Mouse (Mus musculus) olfactory bulb, adult 2 months (tissue): ENCODE data around the gene Fgfr2. TPM values are rescaled to one million over a fixed set of nuclear protein-coding genes. Genes with fewer than 3 reads are reported as not detected.

Experiments
- H3K27ac ChIP-seq: fragments of 200-500 bp; 2 replicates; pipeline ENCODE4 v1.5.1; 2012; ENCODE audit warnings: low read depth, low read length; ENCODE audit not compliant: insufficient read depth
- H3K4me1 ChIP-seq: fragments of 200-500 bp; 2 replicates; pipeline ENCODE4 v1.6.1; 2012; ENCODE audit warnings: low read length; ENCODE audit not compliant: control insufficient read depth, insufficient read depth
- H3K4me3 ChIP-seq: fragments of 200-500 bp; 2 replicates; pipeline ENCODE4 v1.5.1; 2012; ENCODE audit warnings: mild to moderate bottlenecking, low read depth, low read length, moderate library complexity; ENCODE audit not compliant: insufficient read depth
- CTCF ChIP-seq: fragments of 200-500 bp; IDR thresholded peaks from 2 replicates; pipeline ENCODE4 v1.5.1; 2012; ENCODE audit warnings: low read depth, mild to moderate bottlenecking, low read length, moderate library complexity; ENCODE audit not compliant: insufficient read depth
- POLR2A ChIP-seq: fragments of 200-500 bp; IDR thresholded peaks from 2 replicates; pipeline ENCODE4 v1.6.1; 2012; ENCODE audit warnings: mild to moderate bottlenecking, low read depth, low read length, moderate library complexity; ENCODE audit not compliant: insufficient read depth
- WGBS: fragments of 180-500 bp; shearing (Covaris S2); methylation state at CpG from one replicate; pipeline ENCODE4 v1.1.7; 2018; 5-methylcytosine and 5-hydroxymethylcytosine counted together
- polyA plus RNA-seq: library from polyadenylated mRNA; stranded (reverse); fragments of >200 nt; gene quantifications from 2 replicates; pipeline ENCODE4 v1.2.4, GENCODE M21; 2012; ENCODE audit warnings: low replicate concordance; ENCODE audit not compliant: missing spikeins, insufficient read depth, insufficient read length

Fgfr2 gene
- polyA plus RNA-seq, 1 experiment = not detected

- Histone ChIP-seq H3K4me1 (no peaks in the 10 kb centered on the region), H3K27ac (peak within 1 kb of the TSS; percentile 98), H3K4me3 (peak within 1 kb of the TSS; percentile 96)
- peak; percentile 81 for TF ChIP-seq CTCF
- peak; percentile 97 for TF ChIP-seq POLR2A
- WGBS = 5% methylated on average over 47 of the region's 47 CpGs
Observed at GRCm38 (mm10) chr7:131370648-131371469, 1752.3 kb downstream of the Fgfr2 start, which contains the start of gene Pstk. Gene Pstk, plus strand, starts transcription at chr7:131371141.

- H3K4me3 ChIP-seq = no peak overlapping the region
- 94% methylated on average over 8 of the region's 8 CpGs for WGBS
- H3K27ac ChIP-seq = no peak overlapping the region
- peaks cover 2% of the 10 kb centered on the region for H3K4me1 ChIP-seq
- TF ChIP-seq POLR2A (no peak), CTCF (no peak)
Observed at GRCm38 (mm10) chr7:131364131-131364530, 1759.0 kb downstream of the Fgfr2 start.

- Histone ChIP-seq H3K27ac (peak within 1 kb of the TSS; percentile 36), H3K4me1 (peaks cover 2% of the 10 kb centered on the region), H3K4me3 (peak within 1 kb of the TSS; percentile 77)
- WGBS = under 1% methylated on average over 55 of the region's 55 CpGs
- no peak for TF ChIP-seq CTCF
- TF ChIP-seq POLR2A = peak; percentile 84
Observed at GRCm38 (mm10) chr7:131362615-131363300, 1760.4 kb downstream of the Fgfr2 start, which contains the start of gene 2310057M21Rik. Gene 2310057M21Rik, minus strand, starts transcription at chr7:131362759.

DNA sequence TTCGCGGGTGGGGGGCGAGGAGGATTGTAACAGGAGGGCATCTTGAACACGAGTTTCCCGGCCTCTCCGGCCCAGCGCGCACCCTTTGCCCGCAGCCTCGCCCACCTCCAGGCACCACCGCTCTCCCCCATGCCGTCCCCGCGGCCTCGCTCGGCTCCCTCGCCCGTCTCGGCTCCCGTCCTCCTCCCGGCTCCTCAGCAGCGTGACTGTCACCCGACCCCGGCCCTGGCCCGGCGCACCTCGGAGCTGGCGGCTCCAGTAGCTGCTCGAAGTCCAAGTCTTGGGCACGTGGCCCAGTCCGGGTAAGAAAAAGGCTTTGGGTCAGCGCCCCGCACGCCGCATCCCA is 1760.9 kb downstream of the Fgfr2 start:
- TF ChIP-seq CTCF (no peak), POLR2A (no peak)
- H3K4me3 ChIP-seq = peak overlapping the region; percentile 77
- 1% methylated on average over 35 of the region's 35 CpGs for WGBS
- H3K4me1 ChIP-seq = peaks cover 2% of the 10 kb centered on the region
- peak overlapping the region; percentile 7; the same call in 1 of the 2 replicates for H3K27ac ChIP-seq

GRCm38 (mm10) chr7:131356105-131356504 is 1767.0 kb downstream of the Fgfr2 start:
- Histone ChIP-seq H3K4me3 (no peak overlapping the region), H3K27ac (no peak overlapping the region), H3K4me1 (peaks cover 2% of the 10 kb centered on the region)
- TF ChIP-seq CTCF = no peak
- TF ChIP-seq POLR2A = no peak
- 97% methylated on average over 13 of the region's 13 CpGs for WGBS

GRCm38 (mm10) chr7:131345856-131346541 is 1777.2 kb downstream of the Fgfr2 start:
- no peak overlapping the region for H3K4me3 ChIP-seq
- H3K27ac ChIP-seq = no peak overlapping the region
- 58% methylated on average over 7 of the region's 7 CpGs for WGBS
- TF ChIP-seq POLR2A (no peak), CTCF (no peak)
- H3K4me1 ChIP-seq = no peaks in the 10 kb centered on the region

DNA sequence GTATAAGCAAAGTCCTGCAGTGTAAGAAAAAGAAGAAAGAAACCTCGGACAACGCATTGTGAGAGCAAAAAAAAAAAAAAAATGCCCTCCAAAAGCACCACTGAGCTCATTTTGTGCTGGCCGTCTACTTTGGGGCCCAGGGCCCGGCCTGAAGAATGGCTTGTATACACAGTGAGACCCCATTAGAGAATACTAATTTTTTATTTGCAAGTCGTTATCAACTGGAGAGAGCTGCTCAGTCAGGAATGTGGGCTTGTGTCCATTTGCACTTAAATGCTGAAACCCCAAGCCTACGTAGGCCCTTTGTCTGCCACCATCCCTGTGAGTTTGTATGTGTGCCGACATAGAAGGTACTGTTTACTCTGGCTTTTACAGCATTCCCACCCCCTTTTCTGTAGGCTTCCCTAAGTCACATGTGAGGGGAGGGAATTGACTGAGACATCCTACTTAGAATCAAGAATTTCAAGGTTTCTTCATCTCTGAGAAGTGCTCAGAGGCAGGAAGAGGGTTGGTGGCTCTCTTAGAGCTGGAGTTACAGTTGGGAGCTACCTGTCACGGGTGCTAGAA is 1785.6 kb downstream of the Fgfr2 start:
- Histone ChIP-seq H3K4me3 (no peak overlapping the region), H3K4me1 (no peaks in the 10 kb centered on the region), H3K27ac (no peak overlapping the region)
- TF ChIP-seq CTCF (no peak), POLR2A (no peak)
- 50% methylated on average over 8 of the region's 8 CpGs for WGBS

- Histone ChIP-seq H3K4me3 (no peak within 1 kb of the TSS), H3K4me1 (no peaks in the 10 kb centered on the region), H3K27ac (no peak within 1 kb of the TSS)
- 56% methylated on average over 1 of the region's 1 CpGs for WGBS
- TF ChIP-seq CTCF (no peak), POLR2A (no peak)
Observed at GRCm38 (mm10) chr7:131333564-131333963, 1789.6 kb downstream of the Fgfr2 start, which contains the start of gene Fam24a. Gene Fam24a, plus strand, starts transcription at chr7:131333864.

DNA sequence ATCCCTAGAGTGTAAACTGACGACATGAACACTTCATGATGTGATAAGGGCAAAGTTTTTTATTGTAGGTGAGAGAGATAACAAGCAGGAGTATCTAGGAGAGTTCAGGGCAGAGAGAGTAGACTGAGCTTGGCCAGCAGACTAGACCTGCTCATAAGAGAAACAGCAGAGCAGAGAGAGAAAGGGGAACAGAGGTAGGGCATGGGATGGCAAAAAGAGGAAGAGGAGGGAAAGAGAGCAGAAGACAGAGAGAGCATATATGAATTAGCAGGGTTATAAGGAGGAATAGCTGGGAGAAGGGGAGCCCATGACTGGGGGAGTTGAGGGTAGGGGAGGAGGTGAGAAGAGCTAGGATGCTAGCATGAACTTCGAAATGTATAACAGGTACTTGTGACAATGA is 1791.5 kb downstream of the Fgfr2 start:
- H3K4me3 ChIP-seq = no peak overlapping the region
- 80% methylated on average over 2 of the region's 2 CpGs for WGBS
- H3K27ac ChIP-seq = no peak overlapping the region
- no peak for TF ChIP-seq CTCF
- TF ChIP-seq POLR2A = no peak
- H3K4me1 ChIP-seq = no peaks in the 10 kb centered on the region
